In genomic region chr10:116473071-116473758, GRCm38 (mm10) we compare ENCODE assay signal across 8 mouse cellular contexts. TPM values are rescaled to one million over a fixed set of nuclear protein-coding genes. Genes with fewer than 3 reads are reported as not detected.
DNase-seq lines count a peak whose midpoint lies in the region; ATAC-seq and TF ChIP-seq lines count a peak whose summit lies in the region.

No protein-coding gene starts in this region.

- no peak overlapping the region for H3K27ac ChIP-seq in brown adipose tissue, adult 24 weeks (replicated peaks; ENCODE audit: low read depth, low read length)
- H3K27ac ChIP-seq in forebrain, embryonic 16.5 days (ENCODE audit: low read length) = peak overlapping the region; percentile 92
- H3K27ac ChIP-seq in kidney, embryonic 16.5 days (ENCODE audit: low read length) = no peak overlapping the region
- peak overlapping the region; percentile 60 for H3K27ac ChIP-seq in lung, embryonic 14.5 days (ENCODE audit: low read depth)

- peaks cover 3% of the 10 kb centered on the region; the same call in 1 of the 2 replicates for H3K4me1 ChIP-seq in brown adipose tissue, adult 24 weeks (ENCODE audit: control insufficient read depth, insufficient read depth, insufficient read length, low read length)
- H3K4me1 ChIP-seq in forebrain, embryonic 16.5 days (replicated peaks; ENCODE audit: control insufficient read depth, insufficient read depth, low read length) = peaks cover 36% of the 10 kb centered on the region
- peaks cover 20% of the 10 kb centered on the region; the same call in 1 of the 2 replicates for H3K4me1 ChIP-seq in kidney, embryonic 16.5 days (ENCODE audit: insufficient read depth, low read length)
- peaks cover 4% of the 10 kb centered on the region; the same call in 1 of the 2 replicates for H3K4me1 ChIP-seq in lung, embryonic 14.5 days (ENCODE audit: insufficient read depth)

- peak overlapping the region; percentile 42 for H3K4me3 ChIP-seq in brown adipose tissue, adult 24 weeks (ENCODE audit: insufficient read depth, low read depth, low read length)
- H3K4me3 ChIP-seq in forebrain, embryonic 16.5 days (replicated peaks; ENCODE audit: low read length) = peak overlapping the region; percentile 87
- H3K4me3 ChIP-seq in kidney, embryonic 16.5 days (ENCODE audit: low read length) = peak overlapping the region; percentile 73
- H3K4me3 ChIP-seq in lung, embryonic 14.5 days (ENCODE audit: low read depth, low read length) = peak overlapping the region; percentile 66

- peak; percentile 75 for ATAC-seq in forebrain, embryonic 16.5 days
- ATAC-seq in kidney, embryonic 16.5 days (ENCODE audit: low FRiP score, low TSS enrichment) = peak; percentile 72
- peak; percentile 66 for ATAC-seq in lung, embryonic 14.5 days (ENCODE audit: insufficient read depth)
- ATAC-seq in neutrophil, adult 5-6 weeks (ENCODE audit: extremely low read depth, insufficient number of reproducible peaks, low FRiP score, poor library complexity, severe bottlenecking) = peak; percentile 65; the same call in 1 of the 2 replicates

- DNase-seq in left cerebral cortex, adult 11 months (ENCODE audit: low spot score) = peak; percentile 18
- DNase-seq in left cerebral cortex, adult 9 months (ENCODE audit: low spot score in 2 of 2) = no peak
- peak; percentile 78 for DNase-seq in lung, embryonic 14.5 days
- no peak for DNase-seq in adipocyte (ENCODE audit: low spot score)

- no peaks in the 10 kb centered on the region for H3K9me3 ChIP-seq in forebrain, embryonic 16.5 days (ENCODE audit: control insufficient read depth, low read length)
- peaks cover 2% of the 10 kb centered on the region; the same call in 1 of the 2 replicates for H3K9me3 ChIP-seq in kidney, embryonic 16.5 days (ENCODE audit: low read length)
- no peaks in the 10 kb centered on the region for H3K9me3 ChIP-seq in lung, embryonic 14.5 days (ENCODE audit: low read depth, low read length)

- TF ChIP-seq CTCF in lung, embryonic 14.5 days (IDR thresholded peaks at IDR 0.05; ENCODE audit: low read depth) = no peak

- whole genome bisulfite sequencing in forebrain, embryonic 16.5 days = under 1% methylated on average over 60 of the region's 78 CpGs
- WGBS in kidney, embryonic 16.5 days = under 1% methylated on average over 52 of the region's 78 CpGs
- under 1% methylated on average over 74 of the region's 78 CpGs for WGBS in lung, embryonic 14.5 days

- peak overlapping the region; percentile 64 for H3K4me2 ChIP-seq in forebrain, embryonic 16.5 days (ENCODE audit: low read length)
- H3K4me2 ChIP-seq in kidney, embryonic 16.5 days (replicated peaks; ENCODE audit: low read depth, low read length) = peak overlapping the region; percentile 84
- peak overlapping the region; percentile 95 for H3K4me2 ChIP-seq in lung, embryonic 14.5 days

- H3K36me3 ChIP-seq in forebrain, embryonic 16.5 days (ENCODE audit: control insufficient read depth, insufficient read depth) = no peaks in the 10 kb centered on the region
- no peaks in the 10 kb centered on the region for H3K36me3 ChIP-seq in kidney, embryonic 16.5 days (ENCODE audit: insufficient read depth, low read length)
- no peaks in the 10 kb centered on the region for H3K36me3 ChIP-seq in lung, embryonic 14.5 days (ENCODE audit: insufficient read depth)

- peak overlapping the region; percentile 87 for H3K9ac ChIP-seq in forebrain, embryonic 16.5 days (replicated peaks; ENCODE audit: low read depth, low read length)
- H3K9ac ChIP-seq in kidney, embryonic 16.5 days (replicated peaks; ENCODE audit: low read length) = peak overlapping the region; percentile 65
- peak overlapping the region; percentile 71 for H3K9ac ChIP-seq in lung, embryonic 14.5 days

- H3K27me3 ChIP-seq in forebrain, embryonic 16.5 days (replicated peaks; ENCODE audit: control insufficient read depth, insufficient read depth, low read length) = no peaks in the 10 kb centered on the region
- 0 out of 2 replicates have a peak, but pooled peaks cover 5% of the 10 kb centered on the region for H3K27me3 ChIP-seq in kidney, embryonic 16.5 days (ENCODE audit: insufficient read depth, low read length)
- peaks cover 4% of the 10 kb centered on the region; the same call in 1 of the 2 replicates for H3K27me3 ChIP-seq in lung, embryonic 14.5 days (ENCODE audit: insufficient read depth, low read length)

RNA-seq across cellular contexts. Expression of gene Kcnmb4, which starts 0.5 kb away (rescaled TPM):
- polyA plus RNA-seq in brown adipose tissue, adult 24 weeks (2012; ENCODE audit: insufficient read depth, insufficient read length, missing spikeins) = not detected in 2 replicates
- polyA plus RNA-seq in forebrain, embryonic 16.5 days (2015; fragmentation: Nextera tagmentation; extraction: Ambion mirVana) = 21.2 and 23.1 TPM in 2 replicates
- 4.2 and 5.1 TPM in 2 replicates for polyA plus RNA-seq in kidney, embryonic 16.5 days (2015; fragmentation: Nextera tagmentation; extraction: Ambion mirVana)
- 3.9 and 4.6 TPM in 2 replicates for polyA plus RNA-seq in lung, embryonic 14.5 days (2014; fragmentation: Nextera tagmentation; extraction: Ambion mirVana)
- 1.2 and 1.5 TPM in 2 replicates for total RNA-seq in neutrophil, adult 5-6 weeks (2017)

Comparison
In these comparisons a context has a peak if more than half of its experiments do, and no peak if none do; other contexts are left out.
1. DNase-seq: peak in left cerebral cortex, adult 11 months (single experiment) and lung, embryonic 14.5 days (single experiment); none in left cerebral cortex, adult 9 months (0 of 2) and adipocyte (single experiment).
2. H3K27ac ChIP-seq: peak in forebrain, embryonic 16.5 days (single experiment) and lung, embryonic 14.5 days (single experiment); none in brown adipose tissue, adult 24 weeks (single experiment) and kidney, embryonic 16.5 days (single experiment).
3. Peak in every context shown above with its lines, with median percentiles within 50 percentile points of each other: H3K4me3 ChIP-seq, ATAC-seq, H3K4me2 ChIP-seq and H3K9ac ChIP-seq.